Mouse (Mus musculus) urinary bladder, postnatal 25 days (tissue): ENCODE data around the gene Pbx2.

Experiments
- DNase-seq: peaks from one replicate; pipeline ENCODE4 v3.0.0; 2022; ENCODE audit warnings: low spot score

Pbx2 gene

GRCm38 (mm10) chr17:34582528-34582927 lies 8.5 kb upstream of the Pbx2 start:
- DNase-seq: no peak

- no peak for DNase-seq
Observed at GRCm38 (mm10) chr17:34583397-34583796, 7.7 kb upstream of the Pbx2 start.

DNA sequence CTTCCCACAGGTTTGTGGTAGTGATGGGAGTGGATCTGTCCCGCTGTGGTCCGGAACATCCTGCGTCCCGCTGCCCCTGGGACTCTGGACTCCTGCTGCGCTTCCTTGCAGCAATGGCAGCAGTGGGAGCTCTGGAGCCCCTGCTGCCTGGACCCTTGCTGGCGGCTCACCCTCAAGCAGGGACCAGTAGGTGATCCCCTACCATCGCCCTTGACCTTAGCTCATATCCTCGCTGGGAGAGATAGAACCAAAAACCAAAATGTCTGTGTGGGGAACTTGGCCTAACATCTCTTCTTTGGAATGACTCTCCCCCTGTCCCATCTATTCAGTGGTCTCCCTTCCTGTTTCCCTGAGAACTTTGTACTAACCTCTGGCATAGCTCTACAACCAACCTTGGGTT lies 7.2 kb upstream of the Pbx2 start:
- DNase-seq: no peak

DNA sequence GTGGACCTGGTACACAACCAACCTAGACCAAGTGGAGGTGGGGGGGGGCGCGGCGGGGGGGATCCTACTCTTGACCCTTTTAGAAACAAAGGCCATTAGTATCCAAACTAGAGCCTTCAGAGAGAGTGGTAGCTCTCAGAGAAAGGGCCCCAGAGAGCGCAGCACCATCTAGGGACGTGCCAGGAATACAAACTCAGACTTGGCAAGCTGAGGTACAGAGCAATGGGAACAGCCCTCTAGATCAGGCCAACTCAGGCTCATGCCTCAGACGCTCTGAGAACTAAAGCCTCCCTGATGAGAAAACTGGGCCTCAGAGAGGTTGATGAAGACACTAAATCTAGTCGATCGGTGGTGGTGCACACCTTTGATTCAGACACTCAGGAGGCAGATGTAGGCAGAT lies 5.9 kb upstream of the Pbx2 start:
- DNase-seq: no peak

GRCm38 (mm10) chr17:34585877-34586771 lies 4.9 kb upstream of the Pbx2 start:
- DNase-seq: no peak

- peak; percentile 83 for DNase-seq
Observed at GRCm38 (mm10) chr17:34586796-34587422, 4.2 kb upstream of the Pbx2 start.

DNA sequence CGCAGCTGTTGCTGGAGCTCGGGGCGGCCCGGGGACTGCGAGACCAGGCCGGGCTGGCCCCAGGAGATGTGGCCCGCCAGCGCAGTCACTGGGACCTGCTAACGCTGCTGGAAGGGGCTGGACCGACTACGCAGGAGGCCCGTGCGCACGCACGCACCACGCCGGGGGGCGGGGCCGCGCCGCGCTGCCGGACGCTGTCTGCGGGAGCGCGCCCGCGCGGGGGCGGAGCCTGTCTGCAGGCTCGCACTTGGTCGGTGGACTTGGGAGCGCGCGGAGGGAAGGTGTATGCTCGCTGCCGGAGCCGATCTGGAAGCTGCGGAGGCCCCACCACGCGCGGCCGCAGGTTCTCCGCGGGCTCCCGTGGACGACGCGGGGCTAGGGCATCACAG lies 3.6 kb upstream of the Pbx2 start:
- peak; percentile 97 for DNase-seq

- no peak for DNase-seq
Observed at GRCm38 (mm10) chr17:34587814-34588213, 3.3 kb upstream of the Pbx2 start.

- no peak for DNase-seq
Observed at GRCm38 (mm10) chr17:34588767-34589166, 2.3 kb upstream of the Pbx2 start.

- no peak for DNase-seq
Observed at GRCm38 (mm10) chr17:34589206-34589605, 1.9 kb upstream of the Pbx2 start.

- DNase-seq: peak; percentile 38
Observed at GRCm38 (mm10) chr17:34589681-34590101, 1.4 kb upstream of the Pbx2 start, which contains the start of gene Gpsm3. Gene Gpsm3, plus strand, starts transcription at chr17:34589806.

DNA sequence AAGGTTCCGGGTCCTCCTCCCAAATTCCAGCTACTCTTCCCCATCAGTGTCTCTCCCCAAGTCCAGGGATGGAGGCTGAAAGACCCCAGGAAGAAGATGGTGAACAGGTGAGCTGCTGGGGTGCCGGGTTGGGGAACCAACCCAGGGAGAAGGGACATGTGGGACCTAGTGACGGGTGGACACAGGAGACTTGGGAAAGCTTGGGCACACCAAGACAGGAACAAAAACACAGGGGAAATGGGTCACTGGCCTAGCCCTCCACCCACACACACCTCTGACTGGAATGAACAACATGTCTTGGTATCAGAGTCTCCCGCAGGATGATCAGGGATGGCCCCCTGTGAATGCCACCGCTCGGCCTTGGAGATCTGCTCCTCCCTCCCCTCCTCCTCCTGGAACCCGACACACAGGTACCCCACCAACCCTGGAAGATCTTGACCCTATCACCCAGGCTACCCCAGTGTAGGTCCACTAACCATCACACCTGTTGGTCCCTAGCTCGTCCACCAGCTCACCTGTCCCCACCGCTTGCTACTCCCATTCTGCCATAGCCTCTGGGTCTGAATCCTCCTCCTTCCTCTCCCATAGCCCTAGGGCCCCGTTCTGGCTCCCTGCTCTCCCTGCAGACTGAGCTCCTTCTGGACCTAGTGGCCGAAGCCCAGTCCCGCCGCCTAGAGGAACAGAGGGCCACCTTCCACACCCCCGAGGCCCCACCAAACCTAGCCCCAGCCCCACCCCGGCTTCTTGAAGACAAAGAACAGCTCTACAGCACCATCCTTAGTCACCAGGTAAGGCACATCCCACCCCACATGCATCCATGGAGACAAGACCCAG lies 695 bp upstream of the Pbx2 start:
- no peak for DNase-seq

- DNase-seq: peak; percentile 91
Observed at GRCm38 (mm10) chr17:34591994-34592375, 919 bp downstream of the Pbx2 start.

- DNase-seq: no peak
Observed at GRCm38 (mm10) chr17:34592581-34593549, 1.8 kb downstream of the Pbx2 start.

GRCm38 (mm10) chr17:34593752-34594525 lies 2.9 kb downstream of the Pbx2 start:
- DNase-seq: no peak

DNA sequence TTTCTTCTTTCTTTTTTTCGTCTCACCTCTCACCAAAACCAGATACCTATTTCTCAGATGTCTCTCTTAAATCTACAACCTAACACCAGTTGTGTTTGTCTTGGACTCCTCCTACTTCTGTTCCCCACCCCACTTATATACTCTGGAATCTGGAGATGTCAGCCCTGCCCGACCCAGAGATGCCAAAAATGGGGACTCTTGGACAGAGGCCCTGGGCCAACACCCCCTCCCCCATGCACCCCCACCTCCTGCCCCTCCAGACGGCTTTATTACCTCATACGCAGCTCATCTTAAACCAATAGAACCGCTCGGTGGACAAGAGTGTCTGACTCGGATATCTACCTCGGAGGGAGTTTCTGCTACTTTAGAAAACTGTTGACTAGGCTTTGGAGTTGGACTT lies 5.0 kb downstream of the Pbx2 start:
- DNase-seq: no peak

GRCm38 (mm10) chr17:34597566-34598095 lies 6.6 kb downstream of the Pbx2 start, which contains the start of gene Ager:
Gene Ager, plus strand, starts transcription at chr17:34597862.
- DNase-seq: no peak

GRCm38 (mm10) chr17:34599891-34600290 lies 8.8 kb downstream of the Pbx2 start:
- no peak for DNase-seq

- no peak for DNase-seq
Observed at GRCm38 (mm10) chr17:34601796-34602195, 10.7 kb downstream of the Pbx2 start.

GRCm38 (mm10) chr17:34603375-34604060 lies 12.5 kb downstream of the Pbx2 start, which contains the start of gene Rnf5:
Gene Rnf5, minus strand, starts transcription at chr17:34603690.
- DNase-seq: peak; percentile 96
